Mouse (Mus musculus): ENCODE measurements around the gene Mxd1.

Mxd1 gene

DNA sequence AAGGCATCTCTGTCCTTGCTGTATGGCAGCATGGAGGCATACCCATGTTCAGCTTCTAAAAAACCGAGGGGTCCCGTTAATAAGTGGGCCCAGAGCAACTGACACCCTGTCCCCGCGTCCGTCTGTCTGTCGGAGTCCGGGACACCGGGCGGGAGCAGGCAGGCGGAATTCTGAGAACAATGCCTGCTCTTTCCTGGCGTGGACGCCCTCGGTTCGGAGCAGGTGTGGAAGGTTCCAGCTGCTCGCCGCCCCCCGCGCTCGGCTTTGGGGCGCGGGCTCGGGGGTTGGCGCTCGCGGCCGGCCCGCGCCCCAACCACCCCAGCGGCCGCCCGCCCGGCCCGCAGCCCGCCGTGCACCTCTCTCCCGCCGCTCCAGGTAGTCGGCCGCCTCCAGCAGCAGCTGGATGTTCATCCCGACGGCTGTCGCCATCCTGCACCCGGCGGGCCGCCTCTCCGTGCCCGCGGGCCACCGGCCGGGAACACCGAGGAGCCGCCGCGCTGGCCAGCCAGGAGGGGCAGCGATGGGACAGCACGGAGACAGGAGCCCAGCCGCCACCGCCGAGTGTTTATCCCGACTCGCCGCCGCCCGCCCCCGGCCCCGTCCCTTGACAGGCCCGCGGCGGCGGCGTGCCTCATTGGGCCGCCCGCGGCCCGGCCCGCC lies at the start of gene Mxd1:
Mxd1 (minus strand) TSS at position 582 of the 660 bp plus-strand sequence.
- no peak for DNase-seq (ENCODE audit: low spot score)

DNA sequence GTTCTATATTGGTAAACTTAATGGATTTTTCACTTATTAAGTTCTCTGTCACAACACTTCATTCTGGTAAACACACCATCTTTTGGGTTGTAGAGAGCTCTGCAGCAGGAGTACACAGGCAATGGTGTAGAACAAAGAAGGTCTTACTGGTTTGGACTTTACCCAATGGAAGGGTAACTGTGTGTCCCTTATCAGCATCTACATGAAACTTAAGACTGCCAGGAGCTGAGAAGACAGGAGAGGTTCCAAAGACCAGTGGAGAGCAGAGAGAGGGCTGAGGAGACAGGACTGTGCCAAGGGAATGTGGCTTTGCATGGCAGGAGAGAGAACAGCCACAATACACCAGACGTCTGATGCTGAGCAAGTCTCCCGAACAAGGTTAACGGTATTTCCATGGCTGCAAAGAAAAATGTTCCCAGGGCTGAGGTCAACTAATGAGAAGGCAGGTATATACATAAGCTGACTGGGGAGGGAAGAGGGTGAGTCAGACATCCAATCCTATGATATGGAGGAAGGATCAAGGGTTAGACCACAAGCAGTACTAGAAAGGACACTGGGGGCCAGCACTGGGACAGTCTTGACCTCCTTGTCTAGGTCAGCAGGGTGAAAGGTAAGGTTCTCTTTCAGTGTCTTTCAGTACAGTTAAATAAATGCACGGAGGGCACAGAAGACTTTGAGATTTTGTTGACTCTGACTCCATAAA lies 39.3 kb upstream of the Mxd1 start:
- no peak for DNase-seq (ENCODE audit: low spot score)

DNA sequence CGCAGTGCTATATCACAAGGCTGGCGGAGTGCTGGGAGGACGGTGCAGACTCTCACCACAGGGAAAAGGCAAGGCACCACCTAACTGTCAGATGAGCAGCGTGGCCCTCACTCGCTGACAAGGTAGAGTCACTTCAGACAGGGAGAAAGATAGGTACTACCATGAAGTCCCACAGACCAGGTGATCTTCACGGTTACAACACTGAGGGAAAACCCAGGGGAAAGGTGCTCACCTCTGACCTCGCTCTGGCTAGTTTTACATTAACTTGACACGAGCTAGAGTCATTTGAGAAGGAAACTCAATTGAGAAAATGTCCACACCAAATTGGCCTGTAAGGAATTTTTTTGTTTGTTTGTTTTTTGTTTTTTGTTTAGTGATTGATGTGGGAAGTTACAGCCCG lies 33.6 kb upstream of the Mxd1 start:
- DNase-seq (ENCODE audit: low spot score) = no peak

DNA sequence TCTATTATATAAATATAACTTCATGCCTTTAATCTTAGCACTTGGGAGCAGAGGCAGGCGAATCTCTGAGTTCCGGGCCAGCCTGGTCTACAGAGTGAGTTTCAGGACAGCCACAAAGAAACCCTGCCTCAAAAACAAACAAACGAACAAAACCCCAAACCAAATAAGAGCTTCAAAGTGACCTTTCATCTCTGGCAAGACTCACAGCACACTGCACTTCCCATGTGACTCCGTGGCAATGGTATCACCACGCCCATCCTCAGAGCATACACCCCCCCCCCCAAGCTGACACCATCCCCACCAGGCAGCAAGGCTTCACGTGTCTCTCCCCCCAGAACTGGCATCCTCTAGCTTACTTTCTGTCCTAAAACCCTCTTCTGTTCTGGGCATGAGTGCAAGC lies 28.9 kb upstream of the Mxd1 start:
- DNase-seq (ENCODE audit: low spot score) = no peak

DNA sequence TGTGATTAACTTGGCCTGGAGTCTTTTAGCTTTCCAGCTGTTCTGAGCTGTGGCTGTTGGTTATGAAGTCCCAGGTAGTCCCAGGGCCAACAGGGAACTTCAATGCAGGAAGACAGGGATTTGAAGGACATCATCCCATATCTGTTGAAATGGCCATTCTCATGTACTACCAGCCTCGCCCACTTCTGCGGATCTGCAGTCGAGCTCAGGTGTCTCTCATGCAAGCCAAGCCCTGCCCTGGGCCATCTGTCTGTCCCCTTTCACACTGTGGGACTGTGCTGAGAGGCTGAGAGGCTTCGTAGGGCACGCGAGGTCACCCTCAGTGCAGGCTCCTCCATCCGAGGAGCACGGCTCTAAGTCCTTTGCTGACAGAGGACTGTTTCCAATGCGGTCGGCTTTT lies 27.3 kb upstream of the Mxd1 start:
- DNase-seq (ENCODE audit: low spot score) = no peak

DNA sequence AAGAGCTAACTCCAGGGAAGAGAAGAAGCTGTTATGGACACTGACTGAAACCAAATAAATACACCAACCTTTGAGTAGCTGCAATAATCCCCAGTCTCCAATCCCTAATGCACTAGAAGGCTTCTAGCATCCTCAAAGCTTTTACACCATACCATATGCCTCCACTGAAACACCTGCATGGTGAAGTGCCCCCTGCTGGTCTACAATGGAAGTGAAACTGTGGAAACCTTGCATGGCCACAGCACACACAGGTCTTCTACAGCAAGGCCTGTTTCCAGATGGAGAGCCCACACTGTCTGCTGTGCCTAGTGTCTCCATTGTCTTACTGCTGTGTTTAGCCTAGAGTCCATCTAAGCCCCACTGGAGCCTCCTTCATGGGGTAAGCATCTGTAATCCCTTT lies 25.5 kb upstream of the Mxd1 start:
- DNase-seq (ENCODE audit: low spot score) = no peak

DNA sequence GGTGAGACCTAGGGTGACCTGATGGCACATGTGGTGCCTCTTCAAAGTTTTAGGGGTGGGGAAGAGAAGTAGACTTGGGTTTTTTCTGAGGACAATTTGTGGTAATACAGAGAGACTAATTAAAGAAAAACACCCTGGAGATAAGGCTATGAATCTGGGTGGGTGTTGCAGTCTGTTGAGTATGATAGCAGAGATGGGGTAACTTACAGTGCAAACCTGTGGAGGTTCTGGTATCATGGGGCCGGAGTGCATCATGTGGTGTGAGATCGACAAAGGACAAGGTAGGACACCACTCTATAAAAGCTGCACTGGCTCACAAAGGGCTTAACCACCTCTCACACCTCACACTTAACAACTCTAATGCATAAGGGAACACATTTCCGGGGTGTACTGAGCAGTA lies 20.7 kb upstream of the Mxd1 start:
- no peak for DNase-seq (ENCODE audit: low spot score)

DNA sequence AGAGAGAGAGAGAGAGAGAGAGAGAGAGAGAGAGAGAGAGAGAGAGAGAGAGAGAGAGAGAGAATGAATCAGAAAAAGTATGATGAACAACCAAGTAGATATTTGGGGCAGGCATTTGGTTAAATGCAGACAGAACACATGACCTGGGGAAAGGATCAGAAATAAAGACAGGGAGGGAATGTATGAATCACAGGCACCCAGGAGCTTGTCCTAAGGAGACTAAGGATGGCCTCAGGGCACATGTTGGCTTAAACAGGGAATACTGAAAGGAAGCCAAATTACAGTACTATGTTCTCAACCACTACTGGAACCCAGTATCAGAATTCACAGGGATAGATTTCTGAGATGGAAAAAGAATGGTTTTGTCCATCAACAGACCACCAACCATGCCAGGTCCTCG lies 18.0 kb upstream of the Mxd1 start:
- DNase-seq (ENCODE audit: low spot score) = no peak

DNA sequence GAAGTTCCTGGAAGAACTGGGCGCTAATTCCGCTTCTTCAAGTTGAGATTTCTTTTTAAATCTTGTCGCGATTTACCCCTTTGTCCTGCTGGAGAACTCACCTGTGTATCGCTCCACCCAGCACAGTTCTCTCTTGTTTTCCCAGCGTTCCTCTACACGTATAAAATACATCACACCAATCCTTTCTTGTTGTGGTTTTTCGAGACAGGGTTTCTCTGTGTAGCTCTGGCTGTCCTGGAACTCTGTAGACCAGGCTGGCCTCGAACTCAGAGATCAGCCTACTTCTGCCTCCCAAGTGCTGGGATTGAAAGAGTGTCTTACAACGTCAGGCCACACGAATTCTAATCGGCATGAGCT lies 15.7 kb upstream of the Mxd1 start:
- DNase-seq (ENCODE audit: low spot score) = no peak

DNA sequence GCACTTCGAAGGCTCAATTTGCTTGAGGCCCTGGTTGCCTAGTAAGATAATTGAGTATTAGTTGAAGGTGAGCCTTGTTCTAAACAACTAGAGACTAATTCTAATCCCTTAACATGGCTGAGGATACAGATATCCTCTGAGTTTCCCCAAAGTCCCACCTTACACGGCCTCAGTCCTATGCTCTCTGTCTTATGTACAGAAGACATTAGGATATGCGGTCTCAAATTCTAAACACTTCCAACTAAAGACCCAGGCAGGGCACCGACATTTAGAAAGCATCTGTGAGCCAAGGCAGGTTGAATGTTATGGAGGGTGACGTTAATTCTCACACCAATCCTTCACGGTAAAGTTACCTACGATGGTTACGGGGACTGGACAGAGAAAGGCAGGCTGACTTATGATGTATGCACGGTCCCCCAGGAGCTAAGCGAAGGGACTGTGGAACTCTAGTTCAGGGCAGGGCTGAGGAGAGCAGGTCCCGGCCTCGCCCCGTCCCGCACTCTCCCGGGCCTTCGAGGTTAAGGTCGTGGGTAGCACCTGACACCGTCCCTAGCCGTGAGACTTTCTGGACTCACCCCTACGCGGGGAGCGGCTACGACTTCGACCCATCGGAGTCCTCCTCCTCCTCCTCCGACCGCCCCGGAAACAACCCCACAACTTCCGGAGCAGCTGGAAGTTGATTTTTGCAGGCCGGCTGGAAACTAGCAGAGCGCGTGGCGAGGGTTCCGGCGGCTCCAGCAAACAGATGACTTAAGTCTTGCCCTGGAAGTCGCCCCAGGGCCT lies 15.1 kb upstream of the Mxd1 start, which contains the start of gene Snrnp27:
Snrnp27 (minus strand) TSS at position 651 of the 783 bp plus-strand sequence.
- DNase-seq (ENCODE audit: low spot score) = peak; percentile 77

DNA sequence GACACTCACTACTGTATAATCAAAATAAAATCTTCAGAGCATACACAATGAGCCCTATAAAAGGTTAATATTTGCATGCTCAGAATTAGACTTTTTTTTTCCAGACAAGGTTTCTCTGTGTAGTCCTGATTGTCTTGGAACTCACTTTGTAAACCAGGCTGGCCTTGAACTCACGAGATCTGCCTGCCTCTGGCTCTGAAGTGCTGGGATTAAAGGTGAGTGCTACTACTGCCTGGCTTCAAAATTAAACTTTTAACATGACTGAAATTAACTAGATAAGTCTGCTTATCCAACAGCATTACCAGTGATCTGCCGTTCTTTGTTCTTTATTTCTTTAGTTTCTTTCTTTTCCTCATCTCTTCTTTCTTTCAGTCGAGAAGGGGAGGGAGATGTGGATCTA lies 12.3 kb upstream of the Mxd1 start:
- no peak for DNase-seq (ENCODE audit: low spot score)

DNA sequence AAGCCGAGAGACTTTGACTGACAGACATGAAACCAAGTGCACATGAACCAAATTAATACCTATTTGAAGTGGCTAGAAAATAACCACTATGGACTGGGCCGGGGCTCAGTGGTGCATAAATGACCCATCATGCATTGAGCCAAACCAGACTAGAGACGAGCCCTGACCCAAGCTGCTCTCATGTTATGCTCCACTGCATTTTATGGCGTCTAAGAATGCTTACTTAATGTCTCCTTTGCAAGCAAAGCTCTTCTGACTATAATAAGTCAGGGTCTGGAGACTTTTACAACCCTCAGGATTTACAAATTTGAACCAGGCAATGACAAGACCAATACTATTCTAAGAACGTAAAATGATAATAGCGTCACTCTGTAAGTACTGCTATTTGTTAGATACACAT lies 9.4 kb upstream of the Mxd1 start:
- DNase-seq (ENCODE audit: low spot score) = no peak

DNA sequence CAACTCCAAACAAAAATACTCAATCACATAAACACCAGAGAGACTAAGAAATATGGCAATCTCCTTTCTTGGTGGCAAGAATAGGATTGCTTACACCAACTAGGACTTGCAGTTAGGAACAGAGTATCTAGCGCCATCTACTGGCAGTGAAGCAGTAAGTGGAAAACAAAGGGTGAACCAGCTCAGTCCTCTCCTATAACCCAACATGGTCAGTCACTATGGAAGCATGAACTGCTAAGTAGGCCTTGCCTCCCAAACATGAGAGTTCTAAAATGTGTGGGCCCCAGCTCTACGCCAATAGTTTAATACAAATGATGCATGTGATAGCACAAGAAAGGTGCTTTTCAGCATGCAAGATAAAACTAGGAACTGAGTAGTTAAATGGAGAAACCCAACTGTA lies 1.9 kb upstream of the Mxd1 start:
- DNase-seq (ENCODE audit: low spot score) = peak; percentile 71

DNA sequence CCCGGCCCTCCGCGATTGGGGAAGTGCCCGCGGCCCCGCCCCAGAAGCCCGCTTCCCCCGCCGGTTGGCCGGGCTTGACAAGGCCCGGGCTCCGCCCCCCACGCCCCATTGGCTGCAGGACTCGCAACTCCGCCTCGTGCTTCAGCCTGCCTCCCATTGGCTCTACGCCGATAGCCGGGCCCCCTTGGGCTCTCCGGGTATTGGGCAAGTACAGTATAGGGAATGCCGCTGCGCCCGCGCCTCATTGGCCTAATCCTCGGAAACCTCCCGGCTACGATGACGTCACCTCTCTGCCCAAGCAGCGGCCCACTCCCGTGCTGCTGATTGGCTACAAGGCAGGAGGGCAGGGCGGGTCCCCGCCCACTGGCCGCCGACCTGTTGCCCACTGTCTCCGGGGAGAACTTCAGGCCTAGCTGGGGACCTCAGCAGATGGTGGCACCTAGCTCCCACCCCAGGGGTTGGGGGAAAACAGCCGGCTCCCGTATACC lies 323 bp upstream of the Mxd1 start:
- DNase-seq (ENCODE audit: low spot score) = peak; percentile 100

DNA sequence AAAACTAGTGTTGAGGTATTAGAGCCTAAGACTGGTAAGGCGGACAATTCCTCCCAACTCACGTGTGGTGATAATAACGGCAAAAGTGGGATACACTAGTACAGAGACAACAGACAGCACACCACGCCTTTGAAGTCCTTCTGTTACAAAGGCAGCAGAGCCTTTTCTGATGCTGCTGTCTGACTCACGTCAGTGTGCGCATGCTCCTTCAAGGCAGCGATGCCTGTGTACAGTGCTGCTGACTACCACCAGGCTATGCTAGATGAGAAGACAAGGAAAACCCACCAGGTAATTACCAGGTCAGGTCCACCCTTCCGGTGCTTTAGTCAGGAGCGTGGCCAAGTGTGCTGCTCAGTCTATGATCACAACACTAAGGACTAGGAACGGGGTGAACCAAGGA lies 1.9 kb downstream of the Mxd1 start:
- no peak for DNase-seq (ENCODE audit: low spot score)

DNA sequence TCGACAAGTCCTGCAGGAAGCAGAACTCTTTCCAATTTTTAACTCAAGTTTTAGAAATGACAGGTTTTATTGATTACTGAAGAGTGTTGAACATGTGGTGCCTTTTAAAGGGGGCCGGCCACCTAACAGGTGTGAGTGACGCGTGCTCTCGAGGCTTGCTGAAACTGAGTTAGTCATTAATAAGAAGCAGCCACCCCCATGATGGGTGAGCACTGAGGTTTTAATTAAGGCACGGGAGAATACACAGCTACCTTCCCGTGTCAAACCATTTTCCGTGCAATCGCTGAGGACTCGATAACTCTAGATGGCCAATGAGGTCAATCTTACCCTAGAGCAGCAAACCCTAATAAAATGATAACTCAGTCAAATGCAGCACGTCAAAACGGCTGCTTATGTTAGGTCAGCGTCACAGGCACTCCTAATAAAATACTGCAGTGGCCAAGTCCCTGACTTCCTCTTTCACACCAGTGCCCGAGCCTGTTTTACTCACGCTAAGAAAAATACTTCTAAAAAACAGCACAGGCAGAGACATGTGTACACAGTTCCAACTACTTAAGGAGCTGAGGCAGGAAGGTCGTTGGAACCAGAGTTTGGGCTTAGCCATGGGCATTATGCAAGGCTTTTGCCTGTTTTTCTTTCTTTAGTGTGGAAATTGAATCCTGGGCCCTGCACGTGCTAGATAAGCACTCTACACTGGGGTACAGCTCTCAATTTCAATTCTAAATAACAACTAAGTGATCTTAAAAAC lies 3.2 kb downstream of the Mxd1 start:
- DNase-seq (ENCODE audit: low spot score) = no peak

DNA sequence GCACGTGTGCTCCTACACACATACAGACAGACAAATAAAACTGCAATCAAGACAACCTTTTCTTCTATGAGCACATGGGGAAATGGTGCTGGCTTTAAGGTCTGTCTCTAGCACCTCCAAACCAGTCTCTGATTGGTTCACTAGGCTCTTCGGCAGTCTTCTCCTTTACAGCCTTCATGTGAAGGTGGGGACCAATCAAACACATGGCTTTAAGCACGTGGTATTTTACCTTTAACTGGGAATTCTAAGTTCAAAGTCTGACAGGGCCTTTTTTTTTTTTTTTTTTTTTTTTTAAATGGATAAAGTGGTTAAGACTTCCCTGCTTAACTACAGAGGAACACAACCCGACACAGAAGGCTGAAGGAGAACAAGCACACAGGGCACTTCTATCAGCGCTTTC lies 3.9 kb downstream of the Mxd1 start:
- no peak for DNase-seq (ENCODE audit: low spot score)

DNA sequence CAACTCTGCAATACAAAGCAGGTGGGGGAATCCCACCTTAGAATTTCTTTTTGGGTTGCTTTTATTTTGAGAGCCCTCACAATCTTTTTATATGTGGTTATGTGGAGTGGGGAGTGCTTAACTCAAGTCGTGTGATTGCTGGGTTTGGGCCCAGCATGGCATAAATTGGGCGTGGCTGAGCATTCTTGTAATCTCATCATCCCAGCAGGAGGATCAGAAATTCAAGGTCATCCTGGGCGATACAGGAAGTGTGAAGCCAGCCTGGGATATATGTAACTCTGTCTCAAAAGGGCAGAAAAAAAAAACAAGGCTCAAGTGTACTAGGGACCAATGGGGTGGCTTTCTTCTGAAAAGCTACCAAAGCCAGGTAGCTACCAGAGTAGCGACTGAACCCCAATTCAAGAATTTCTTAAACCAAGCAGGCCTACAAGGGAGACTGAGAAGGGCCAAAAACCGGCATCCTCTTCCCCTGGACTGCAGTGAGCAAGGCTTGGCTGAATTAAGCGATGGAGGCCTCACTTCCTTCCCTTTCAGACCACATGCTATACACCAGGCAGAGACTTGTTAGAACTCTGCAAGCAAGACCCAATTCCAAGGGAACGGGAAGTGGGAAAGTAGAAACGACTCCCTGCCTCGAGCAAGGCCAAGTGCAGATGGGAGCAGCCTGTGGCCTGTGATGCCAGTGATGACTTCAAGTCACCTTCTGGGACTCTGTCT lies 8.6 kb downstream of the Mxd1 start:
- DNase-seq (ENCODE audit: low spot score) = no peak

DNA sequence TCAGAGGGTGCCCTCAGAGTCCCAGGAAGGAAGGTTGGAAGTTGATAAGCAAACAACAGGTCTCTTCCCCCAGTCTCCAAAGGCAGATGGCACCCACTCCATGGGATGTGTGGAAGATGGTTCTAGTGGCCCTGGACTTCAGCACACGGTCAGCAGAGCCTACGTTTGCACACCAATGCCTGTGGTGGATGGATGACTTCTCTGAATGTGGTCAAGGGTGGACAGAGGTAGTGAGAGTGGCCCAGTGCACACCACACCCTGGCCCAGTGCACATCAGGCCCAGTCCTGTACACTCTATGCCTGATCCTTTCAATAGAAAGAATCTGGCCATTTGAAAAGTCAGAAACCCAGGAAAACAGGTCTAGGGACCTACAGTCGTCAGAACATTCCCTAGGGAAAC lies 10.5 kb downstream of the Mxd1 start:
- DNase-seq (ENCODE audit: low spot score) = no peak

DNA sequence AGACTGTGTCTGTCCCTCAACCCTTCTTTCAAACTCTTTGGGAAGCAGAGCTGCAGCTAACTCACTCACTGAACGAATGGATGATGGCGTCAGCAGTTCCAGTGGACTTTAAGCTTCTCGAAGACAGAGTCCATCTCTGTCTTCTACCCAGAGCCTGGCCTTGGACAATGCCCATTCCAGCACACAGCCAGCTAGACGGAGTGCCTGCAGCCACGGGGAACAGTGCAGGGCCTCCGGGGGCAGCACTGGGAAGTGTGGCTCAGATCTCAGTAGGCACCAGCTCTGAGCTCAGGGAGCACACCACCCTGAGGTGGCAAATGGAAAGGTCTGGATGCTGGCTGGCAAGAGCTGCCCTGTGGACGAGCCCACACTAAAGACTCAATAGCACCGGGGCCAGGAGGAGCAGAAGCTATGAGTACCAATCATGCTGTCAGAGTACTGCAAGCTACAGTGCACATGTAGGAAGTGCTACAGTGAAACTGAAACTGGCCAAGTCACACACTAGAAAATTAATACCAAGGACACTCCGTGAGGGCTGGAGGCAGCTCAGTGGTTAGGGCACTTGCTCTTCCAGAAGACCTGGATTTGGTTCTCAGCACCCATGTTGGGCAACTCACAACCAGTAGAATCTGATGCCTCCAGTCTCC lies 14.6 kb downstream of the Mxd1 start:
- no peak for DNase-seq (ENCODE audit: low spot score)

DNA sequence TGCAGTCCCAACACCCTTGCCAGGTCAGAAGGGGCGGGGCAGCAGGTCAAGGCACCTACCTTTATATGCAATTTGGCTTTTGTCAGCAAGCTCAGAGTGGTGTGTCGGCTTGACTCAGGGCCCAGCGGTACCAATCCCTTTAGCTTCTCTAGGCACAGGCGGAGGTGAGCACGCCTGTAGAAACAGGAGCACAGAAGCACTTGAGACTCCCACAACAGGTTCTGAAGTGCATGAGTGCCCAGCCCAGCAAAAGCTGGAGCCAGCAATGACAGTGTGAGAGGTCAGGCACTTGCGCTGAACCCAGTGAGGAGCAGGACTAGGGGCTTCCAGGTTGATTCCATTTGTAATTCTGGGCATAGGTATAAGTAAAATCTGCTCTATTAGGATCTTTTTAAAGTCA lies 15.9 kb downstream of the Mxd1 start:
- no peak for DNase-seq (ENCODE audit: low spot score)

Measured in left cerebral cortex, adult 11 months (tissue).